Mouse (Mus musculus) monocyte, adult 5-6 weeks (primary cell): ENCODE measurements at regions not wholly inside any gene's neighbourhood (a gene's known extent, or its start where the extent isn't known, plus 50 kb on each side); places are given as distances from the start of the nearest gene placed in this dataset.

Experiments used
- ATAC-seq: fragments of 153-309, 156-312 bp; replicated peaks from 2 replicates; pipeline ENCODE4 v1.8.0; 2017; ENCODE audit warnings: mild to moderate bottlenecking; ENCODE audit not compliant: low TSS enrichment, insufficient number of reproducible peaks, severe bottlenecking, poor library complexity, low FRiP score

DNA sequence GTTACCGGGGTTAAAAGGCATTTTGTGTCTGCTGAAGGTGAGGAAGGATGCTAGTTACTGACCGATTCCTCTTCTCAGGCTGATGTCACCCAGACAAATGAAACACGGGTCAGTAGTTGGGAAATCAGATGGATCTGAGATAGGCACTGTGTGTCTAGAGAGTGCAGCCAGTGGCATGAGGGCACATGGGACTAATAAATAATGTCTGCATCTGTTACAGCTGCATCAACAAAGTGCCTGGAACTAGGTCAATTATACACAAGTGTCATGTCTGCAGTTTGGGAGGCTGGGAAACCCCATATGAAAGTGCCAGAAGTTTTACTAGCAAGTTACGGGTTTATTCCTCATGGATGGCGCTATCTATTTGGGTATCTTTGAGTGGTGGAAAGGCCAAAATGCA is 68.8 kb downstream of the Cxcl12 start:
- no peak for ATAC-seq

GRCm38 (mm10) chr6:117241206-117241605 is 72.9 kb downstream of the Cxcl12 start:
- no peak for ATAC-seq

DNA sequence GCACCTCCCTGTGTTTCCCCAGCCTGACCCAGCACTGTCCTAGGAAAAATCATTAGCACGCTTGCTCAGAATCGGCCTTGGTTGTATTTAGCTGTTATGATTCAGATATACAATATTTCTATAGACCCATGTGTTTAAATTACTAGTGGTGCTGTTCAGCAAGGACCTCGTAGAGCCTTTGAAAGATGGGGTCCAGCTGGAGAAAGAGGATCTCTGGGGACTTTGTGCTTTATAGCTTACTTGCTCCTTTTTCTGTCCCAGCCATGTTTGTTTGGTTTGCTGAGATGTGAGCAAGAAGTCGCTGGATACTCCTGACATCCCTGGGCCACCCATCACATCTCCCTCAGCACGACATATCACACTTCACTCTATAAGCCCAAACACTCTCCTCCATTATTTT is 77.1 kb downstream of the Cxcl12 start:
- ATAC-seq: no peak

DNA sequence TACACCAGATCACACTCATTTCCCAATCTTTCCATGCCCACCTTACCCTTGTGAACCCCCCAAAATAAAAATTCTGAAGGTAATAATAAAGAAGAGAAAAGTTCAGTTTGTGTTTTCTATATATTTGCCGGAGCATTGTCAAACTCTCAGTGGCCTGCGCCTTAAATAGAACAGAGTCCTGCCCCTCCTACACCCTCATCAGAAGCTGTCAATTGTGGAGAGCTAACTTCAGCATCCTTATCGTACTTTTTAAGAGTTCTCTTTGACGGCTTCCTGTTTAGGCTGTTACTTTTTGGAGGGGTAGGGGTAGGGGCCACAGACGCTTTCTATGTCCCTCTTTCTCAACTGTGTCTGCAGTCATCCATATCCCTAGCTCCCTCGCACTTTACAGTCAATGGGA is 77.5 kb downstream of the Cxcl12 start:
- no peak for ATAC-seq

DNA sequence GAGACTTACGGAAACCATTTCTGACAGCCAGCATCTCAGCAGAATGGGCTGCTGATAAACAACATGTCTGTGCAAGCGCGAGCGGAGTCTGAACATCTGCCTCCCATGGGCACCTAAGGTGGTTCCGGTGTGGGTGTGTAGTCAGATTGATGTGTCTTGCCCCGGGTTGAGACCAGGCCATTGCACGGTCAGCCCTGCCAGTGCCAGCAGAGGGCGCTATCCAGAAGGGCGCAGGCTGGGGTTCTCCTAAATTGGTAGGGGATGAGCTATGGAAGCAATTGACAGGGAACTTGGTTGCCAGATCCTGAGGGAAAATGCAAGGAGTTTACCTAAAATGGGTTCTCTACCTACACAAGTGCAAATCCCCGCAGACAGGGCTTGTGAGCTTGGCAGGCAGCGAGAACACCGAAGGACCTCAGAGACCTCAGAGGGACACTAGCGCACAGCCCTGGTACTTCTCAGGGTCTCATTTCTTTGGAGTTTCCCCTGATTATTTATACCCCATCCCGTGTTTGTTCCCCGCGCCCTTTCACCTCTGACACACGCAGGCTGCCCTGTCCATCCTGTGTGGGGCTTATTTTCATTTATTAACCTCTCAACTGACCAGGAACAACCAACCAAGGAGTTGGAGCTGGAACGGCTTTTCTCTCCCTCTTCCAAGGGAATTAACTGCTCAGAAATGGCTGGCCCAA is 81.0 kb downstream of the Cxcl12 start:
- no peak for ATAC-seq

DNA sequence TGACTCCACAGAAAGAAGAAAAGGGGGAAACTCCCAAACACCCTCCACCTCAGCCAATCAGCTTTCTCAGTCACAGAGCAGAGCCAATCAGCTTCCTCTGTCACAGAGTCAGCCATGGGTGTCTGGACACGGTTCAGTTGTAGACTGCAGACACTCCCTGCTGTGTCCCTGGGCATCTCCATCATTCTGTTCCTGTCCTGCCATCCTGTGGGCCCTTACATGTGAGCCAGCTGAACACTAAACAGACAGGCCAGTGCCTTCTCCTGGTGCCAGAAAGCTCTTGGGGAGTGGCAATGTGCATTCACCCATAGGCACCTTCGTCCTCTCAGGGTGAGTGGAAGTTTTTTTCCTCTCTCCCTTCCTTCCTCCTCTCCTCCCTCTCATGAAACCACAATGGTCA is 81.7 kb downstream of the Cxcl12 start:
- ATAC-seq: no peak

DNA sequence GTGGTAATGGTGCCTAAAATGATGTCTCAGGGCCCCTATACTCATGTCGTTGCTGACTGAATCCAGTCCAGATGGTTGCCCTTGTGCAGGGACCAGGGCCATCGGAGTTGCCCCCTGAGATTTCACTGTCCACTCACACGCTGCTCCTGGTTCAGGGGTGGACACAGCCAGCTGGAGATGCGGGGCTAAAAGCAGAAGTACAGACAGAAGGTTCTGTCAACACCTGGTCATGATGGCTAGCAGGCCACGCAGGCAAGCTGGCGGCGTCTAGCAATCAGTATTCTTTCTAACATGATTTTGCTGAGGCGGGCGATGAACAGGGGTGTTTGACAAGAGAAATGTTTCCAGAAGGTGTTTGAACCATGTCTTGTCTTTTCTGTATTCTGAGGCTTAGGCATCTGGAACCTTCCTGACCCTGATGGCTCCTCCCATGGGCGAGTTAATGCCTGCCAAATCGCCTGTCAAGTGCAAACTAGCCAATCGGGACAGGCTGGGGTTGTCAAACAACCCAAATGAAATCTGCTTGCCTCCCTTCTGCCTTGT is 83.1 kb downstream of the Cxcl12 start:
- ATAC-seq: no peak

DNA sequence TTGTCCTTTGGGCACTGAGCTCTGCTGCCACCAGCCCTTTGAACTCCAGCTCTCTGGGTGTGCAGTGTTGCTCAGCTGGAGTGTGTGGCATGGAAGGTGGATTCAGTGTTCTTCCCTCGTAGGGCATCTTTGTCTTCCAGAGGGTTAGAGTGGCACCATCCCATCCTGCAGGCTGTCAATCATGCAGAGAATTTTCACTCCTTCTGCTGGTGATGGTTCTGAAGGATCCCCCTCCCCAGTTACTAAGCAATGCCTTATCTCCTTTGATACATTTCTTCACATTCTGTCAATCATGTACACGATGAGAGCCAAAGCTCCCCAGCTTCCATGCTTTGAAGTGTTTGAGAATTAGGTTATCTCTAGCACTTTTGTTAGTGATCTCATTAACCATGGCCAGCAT is 84.0 kb downstream of the Cxcl12 start:
- no peak for ATAC-seq

GRCm38 (mm10) chr6:117253036-117253435 is 84.7 kb downstream of the Cxcl12 start:
- no peak for ATAC-seq

- ATAC-seq: no peak
Measured at GRCm38 (mm10) chr6:117253586-117254330, 85.4 kb downstream of the Cxcl12 start.

DNA sequence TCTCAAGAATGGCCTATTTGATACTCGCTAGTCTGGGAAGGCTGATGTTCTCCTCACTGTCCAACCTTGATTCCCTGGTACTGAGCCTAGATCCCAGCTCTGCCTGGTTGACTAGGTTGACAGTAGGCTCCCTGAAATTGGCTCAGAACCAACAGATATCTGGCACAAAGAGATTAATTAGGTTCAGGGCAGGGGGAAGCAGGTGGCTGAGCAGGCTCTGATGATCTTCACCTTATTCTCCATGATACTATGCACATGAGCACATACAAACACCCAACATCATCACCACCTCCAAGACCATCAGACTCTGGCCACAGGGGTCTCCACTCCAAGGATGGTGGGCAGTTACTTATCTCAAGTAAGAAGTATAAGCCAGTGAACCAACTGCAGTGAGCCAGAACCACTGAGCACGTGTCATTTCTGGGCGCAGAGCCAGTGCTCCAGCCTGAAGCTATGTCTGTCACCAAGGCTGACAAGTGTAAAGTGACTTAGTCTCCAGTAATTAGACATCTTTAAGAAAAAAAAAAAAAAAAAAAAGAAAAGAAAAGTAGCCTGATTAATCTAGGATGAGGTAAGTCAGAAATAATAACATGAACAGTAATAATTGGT is 86.4 kb downstream of the Cxcl12 start:
- ATAC-seq: no peak

GRCm38 (mm10) chr6:117255399-117256098 is 87.2 kb downstream of the Cxcl12 start:
- no peak for ATAC-seq

DNA sequence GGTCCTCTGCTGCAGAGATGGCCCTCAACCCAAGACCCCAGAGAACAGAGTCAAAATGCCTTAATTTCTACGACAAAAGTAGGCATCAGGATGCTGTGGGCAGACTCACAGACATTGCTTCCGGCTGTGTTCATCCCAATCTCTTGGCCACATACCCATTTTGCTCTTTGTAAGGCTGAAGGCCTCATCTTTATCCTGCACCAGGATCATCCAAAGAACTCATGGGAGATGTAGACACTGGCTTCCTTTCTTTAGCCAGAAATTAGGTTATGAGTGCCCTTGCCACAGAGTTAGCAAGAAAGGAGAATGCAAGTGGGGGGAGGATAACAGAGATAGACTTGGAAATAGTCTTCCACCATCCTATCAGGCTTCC is 87.8 kb downstream of the Cxcl12 start:
- ATAC-seq: no peak

DNA sequence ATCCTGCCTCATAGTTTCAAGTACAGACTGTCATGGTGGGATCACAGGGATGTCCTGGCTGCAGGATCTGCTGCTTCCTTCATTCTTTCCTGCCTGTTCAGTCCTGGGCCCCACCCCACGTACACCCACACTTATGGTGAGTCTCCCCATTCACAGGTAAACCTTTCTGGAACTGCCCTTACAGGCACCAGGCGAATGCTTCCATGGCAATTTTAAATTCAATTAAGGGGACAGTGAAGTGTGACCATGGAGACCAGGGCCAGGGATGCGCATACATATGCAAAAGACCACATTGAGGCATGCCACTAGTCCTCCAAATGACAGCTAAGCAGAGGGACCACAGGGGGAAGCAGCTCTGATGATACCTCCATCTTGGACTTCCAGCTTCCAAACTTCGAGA is 89.3 kb downstream of the Cxcl12 start:
- no peak for ATAC-seq

- ATAC-seq: no peak
Measured at GRCm38 (mm10) chr6:117267906-117268305, 99.6 kb downstream of the Cxcl12 start.

- no peak for ATAC-seq
Measured at GRCm38 (mm10) chr6:117268376-117268775, 100.0 kb downstream of the Cxcl12 start.

GRCm38 (mm10) chr6:117270261-117270660 is 101.9 kb downstream of the Cxcl12 start:
- ATAC-seq: no peak

- no peak for ATAC-seq
Measured at GRCm38 (mm10) chr6:117271562-117272226, 103.4 kb downstream of the Cxcl12 start.
